Mouse (Mus musculus) E14TG2a.4 (cell line): ENCODE measurements around the gene Klhdc3.

Experiments used
- H3K27me3 ChIP-seq: 2 replicates; pipeline ENCODE4 v1.6.1; 2014; ENCODE audit warnings: low read length, control low read depth; ENCODE audit not compliant: insufficient read depth
- H3K36me3 ChIP-seq: 2 replicates; pipeline ENCODE4 v1.6.1; 2014; ENCODE audit warnings: low read length, control low read depth; ENCODE audit not compliant: insufficient read depth
- H3K4me1 ChIP-seq: replicated peaks from 2 replicates; pipeline ENCODE4 v1.6.1; 2014; ENCODE audit warnings: low read depth, low read length, control low read depth
- H3K4me3 ChIP-seq: replicated peaks from 2 replicates; pipeline ENCODE4 v1.5.1; 2014; ENCODE audit warnings: mild to moderate bottlenecking, low read length
- H3K9me3 ChIP-seq: 2 replicates; pipeline ENCODE4 v1.6.1; 2014; ENCODE audit warnings: low read length, control low read depth
- CTCF ChIP-seq: conservative IDR thresholded peaks from 2 replicates; pipeline ENCODE4 v1.5.1; 2014; ENCODE audit warnings: low read length
- NANOG ChIP-seq: IDR thresholded peaks from 2 replicates; pipeline ENCODE4 v1.6.1; 2014; ENCODE audit warnings: borderline replicate concordance, low read length, mixed read lengths
- POU5F1 ChIP-seq: IDR thresholded peaks from 2 replicates; pipeline ENCODE4 v1.6.1; 2014; ENCODE audit warnings: low read length, borderline replicate concordance

Klhdc3 gene

DNA sequence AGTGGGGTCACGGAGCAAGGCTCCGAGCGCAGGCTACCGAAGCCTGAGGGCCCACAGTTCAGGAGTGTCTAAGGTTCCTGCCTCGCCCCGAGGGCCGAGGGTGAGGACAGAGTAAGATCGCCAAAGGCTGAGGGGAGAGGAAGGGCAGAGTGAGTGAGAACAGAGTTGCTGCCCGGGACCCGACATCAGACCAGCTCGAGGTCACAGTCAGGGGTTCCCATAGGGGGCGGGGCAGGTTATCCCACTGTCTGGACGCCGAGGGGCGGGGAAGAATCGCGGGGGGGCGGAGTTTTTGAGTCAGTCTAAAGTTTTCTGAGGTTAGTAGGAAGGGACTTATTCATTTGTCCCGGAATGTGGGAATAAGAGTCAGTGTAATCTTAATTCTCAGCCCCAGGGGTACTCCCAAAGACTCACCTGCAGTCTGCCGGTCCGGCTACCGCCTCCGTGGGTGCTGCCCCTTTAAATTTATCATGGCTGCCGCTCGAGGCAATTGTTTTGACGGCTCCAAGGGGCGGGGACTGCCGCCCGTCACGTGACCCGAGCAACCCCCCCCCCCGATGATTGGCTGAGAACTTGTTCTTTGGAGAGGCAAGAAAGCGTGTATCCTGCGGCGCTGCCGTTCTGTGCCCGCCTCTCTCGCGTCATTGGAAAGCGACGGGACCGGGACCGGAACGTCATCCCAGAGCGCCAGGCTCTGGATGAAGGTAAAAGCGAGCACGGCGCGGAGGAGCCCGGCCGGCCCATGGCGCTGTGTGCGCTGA, 35.0 kb downstream of the Klhdc3 start, which contains the start of the genes Klc4 and Mrpl2:
Gene Klc4 (minus strand): TSS at position 462 of the 761 bp plus-strand sequence.
Gene Mrpl2 (plus strand): TSS at position 669 of the 761 bp plus-strand sequence.
- TF ChIP-seq CTCF: no peak
- no peak for TF ChIP-seq NANOG
- no peak for TF ChIP-seq POU5F1
- Histone ChIP-seq H3K27me3 (no peaks in the 10 kb centered on the region), H3K36me3 (peaks cover 37% of the 10 kb centered on the region), H3K4me3 (peak within 1 kb of the TSS; percentile 98), H3K4me1 (peaks cover 58% of the 10 kb centered on the region), H3K9me3 (no peaks in the 10 kb centered on the region)

DNA sequence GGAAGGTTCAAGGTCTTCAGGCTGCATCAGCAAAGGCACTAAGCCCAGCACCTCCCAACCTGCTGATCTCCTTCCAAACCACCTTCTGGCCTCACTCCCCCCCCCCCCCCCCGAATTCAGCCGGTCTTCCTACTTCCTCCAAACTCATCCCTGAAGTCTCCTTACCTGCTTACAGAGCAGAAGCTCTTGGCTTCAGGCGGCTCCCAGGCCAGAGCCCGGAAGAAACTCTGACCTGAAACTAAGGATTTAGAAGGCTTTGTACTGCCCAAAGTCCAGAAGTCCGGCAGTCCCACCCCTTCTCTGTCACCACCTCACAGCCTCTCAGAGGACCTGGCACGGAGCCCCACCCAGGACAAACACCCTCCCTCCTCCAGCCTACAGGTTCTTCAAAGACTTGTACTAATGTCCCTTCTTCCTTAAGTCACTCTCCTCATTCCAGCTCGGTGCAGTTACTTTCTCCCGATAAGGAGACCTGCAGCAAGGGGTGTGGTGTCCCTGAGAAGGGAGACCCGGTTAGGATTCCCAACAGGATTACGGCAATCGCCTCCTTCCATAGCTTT, 35.7 kb downstream of the Klhdc3 start:
- H3K27me3 ChIP-seq: no peaks in the 10 kb centered on the region
- peak overlapping the region; percentile 98 for H3K4me3 ChIP-seq
- peaks cover 59% of the 10 kb centered on the region for H3K4me1 ChIP-seq
- TF ChIP-seq CTCF: no peak
- no peak for TF ChIP-seq POU5F1
- TF ChIP-seq NANOG: no peak
- no peaks in the 10 kb centered on the region for H3K9me3 ChIP-seq
- peaks cover 44% of the 10 kb centered on the region for H3K36me3 ChIP-seq

DNA sequence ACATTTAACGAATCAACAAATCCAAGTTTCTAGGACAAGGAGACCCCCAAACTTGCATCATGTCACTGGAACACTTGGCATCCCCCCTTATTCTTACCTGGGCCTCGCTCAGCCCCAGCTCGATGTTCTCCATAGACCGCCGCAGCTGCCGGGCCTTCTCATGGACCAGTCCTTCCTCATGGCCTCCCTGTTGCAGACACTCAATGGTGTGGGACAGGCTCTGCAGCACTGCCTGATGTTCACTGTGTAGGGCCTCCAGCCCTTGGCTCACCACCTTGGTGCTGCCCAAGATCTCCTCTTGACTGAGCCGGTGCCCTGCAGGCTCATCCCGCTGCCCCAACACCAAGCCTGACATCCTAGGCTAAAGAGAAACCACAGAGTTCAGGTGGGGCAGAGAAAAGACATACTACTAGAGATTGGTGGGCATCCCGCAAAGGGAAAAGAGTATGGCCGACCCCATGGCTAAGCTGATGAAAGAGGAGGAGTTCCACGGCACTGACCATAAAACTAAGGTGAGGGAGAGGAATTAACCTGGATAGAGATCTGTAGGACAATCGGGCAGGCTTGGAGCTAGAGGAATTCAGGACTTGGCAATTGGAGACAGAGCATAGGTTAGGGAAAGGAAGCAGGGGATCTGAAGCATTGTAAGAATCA, 36.4 kb downstream of the Klhdc3 start:
- peaks cover 42% of the 10 kb centered on the region for H3K36me3 ChIP-seq
- H3K27me3 ChIP-seq: no peaks in the 10 kb centered on the region
- peaks cover 59% of the 10 kb centered on the region for H3K4me1 ChIP-seq
- peak overlapping the region; percentile 98 for H3K4me3 ChIP-seq
- no peaks in the 10 kb centered on the region for H3K9me3 ChIP-seq
- TF ChIP-seq NANOG (no peak), CTCF (no peak), POU5F1 (no peak)

DNA sequence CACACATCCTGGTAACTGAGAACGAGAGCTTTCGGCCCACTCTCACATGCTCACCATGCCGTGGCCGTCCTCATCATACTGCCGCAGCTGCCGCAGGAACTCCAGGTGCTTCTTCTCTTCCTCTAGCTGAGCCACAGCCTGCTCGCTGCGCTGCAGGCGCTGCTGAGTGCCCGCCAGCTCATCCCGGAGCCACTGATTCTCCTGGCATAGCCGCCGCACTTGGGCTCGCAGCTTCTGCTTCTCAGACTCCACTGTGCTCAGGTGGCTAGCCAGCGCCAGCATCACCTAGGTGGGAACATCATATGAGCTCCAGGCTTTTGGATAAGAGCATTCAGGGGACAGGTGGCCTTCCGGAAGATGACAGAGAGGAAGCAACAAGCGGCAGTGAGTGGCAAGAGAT, 38.7 kb downstream of the Klhdc3 start:
- Histone ChIP-seq H3K27me3 (no peaks in the 10 kb centered on the region), H3K9me3 (no peaks in the 10 kb centered on the region), H3K36me3 (peaks cover 29% of the 10 kb centered on the region), H3K4me1 (peaks cover 48% of the 10 kb centered on the region), H3K4me3 (peak overlapping the region; percentile 65)
- TF ChIP-seq CTCF (no peak), NANOG (no peak), POU5F1 (no peak)

DNA sequence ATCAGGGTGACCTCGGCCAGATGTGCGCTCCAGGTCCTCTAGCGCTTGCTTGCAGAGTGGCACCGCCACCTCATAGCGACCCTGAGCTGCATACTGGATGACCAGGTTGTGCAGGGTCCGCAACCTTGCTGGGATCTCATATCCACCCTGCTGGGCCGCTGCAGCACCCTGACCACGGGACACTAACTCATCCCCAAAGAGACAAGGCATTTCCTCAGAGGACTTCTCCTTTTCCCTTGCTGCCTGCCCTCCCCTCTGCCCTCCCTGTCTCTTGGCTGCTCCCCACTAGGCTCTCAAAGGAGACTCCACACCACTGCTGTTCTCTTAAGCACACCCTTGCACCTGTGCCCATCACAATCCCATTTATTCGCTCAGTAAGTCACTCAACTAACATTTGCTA, 40.8 kb downstream of the Klhdc3 start:
- Histone ChIP-seq H3K27me3 (no peaks in the 10 kb centered on the region), H3K4me1 (peaks cover 56% of the 10 kb centered on the region), H3K9me3 (no peaks in the 10 kb centered on the region), H3K4me3 (peak overlapping the region; percentile 53; the same call in 1 of the 2 replicates), H3K36me3 (peaks cover 45% of the 10 kb centered on the region)
- TF ChIP-seq CTCF: no peak
- no peak for TF ChIP-seq POU5F1
- TF ChIP-seq NANOG: no peak

DNA sequence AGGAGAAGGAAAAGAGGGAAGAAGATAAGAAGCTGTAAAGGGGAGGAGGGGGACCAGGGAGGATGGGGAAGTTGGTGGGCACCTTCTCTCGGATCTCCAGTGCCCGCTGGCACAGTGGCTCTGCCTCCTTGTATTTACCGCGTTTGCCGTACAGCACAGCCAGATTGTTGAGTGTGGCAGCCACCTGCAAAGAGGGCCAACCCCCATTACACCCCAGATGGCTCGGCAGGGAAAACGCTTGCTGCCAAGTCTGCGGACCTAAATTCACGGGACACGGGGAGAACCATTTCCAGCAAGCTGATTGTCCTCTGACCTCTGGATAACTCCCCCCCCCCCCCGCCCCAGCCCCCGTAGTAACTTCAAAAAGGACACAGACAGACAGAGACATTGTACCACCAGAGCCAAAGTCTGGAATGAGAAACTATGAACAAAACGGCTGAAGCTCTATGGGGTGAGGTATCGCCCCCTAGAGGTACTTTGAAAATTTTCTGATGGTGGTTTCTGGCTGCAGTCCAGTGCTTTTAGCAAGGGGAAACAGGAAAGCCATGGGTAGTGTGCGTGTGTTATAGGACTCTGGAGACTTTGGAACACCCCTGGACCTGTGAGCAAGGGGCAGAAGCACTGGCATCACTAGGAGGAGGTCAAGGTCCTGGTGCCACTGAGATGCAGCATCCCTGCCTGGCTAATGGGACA, 43.7 kb downstream of the Klhdc3 start:
- Histone ChIP-seq H3K4me3 (no peak overlapping the region), H3K36me3 (peaks cover 59% of the 10 kb centered on the region), H3K27me3 (no peaks in the 10 kb centered on the region), H3K4me1 (peaks cover 61% of the 10 kb centered on the region), H3K9me3 (no peaks in the 10 kb centered on the region)
- TF ChIP-seq POU5F1: no peak
- TF ChIP-seq CTCF: peak; percentile 60
- no peak for TF ChIP-seq NANOG

DNA sequence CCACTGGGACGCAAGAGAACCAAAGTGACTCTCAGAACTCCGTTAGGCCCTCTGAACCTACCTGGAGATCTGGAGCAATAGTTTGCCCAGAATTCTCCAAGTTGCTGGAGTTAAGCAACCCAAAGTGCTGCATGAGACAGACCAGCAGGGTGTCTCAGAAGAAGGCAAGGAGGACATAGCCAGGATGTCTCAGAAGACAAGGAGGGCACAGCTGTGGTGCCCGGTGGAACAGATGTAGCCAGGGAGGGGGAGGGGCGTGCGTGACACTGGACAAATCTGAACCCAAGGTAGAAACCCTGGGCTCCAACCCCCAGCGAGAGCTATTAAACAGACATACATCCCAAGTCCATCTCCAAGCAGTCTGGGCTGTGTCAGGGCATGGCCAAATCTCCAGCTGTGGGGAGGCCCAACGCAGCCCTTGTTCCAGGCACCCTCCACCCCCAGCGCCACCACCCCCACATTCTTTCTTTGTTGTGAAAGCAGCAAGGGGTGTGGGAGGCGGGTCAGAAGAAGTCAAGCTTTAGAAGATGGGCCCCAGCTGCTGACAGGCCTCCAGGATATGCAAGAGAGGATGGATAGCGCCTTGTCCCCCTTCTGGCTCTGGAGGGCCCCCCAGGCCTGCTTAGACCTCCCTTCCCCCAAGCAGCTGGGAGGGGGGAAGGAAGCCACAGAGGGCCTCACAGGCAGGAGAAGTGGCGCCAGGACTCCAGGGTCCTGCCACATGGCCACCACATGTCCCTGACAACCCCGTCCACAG, 50.9 kb downstream of the Klhdc3 start:
- peaks cover 25% of the 10 kb centered on the region for H3K36me3 ChIP-seq
- H3K4me3 ChIP-seq: peak overlapping the region; percentile 97
- TF ChIP-seq POU5F1 (no peak), CTCF (no peak), NANOG (no peak)
- no peaks in the 10 kb centered on the region for H3K9me3 ChIP-seq
- peaks cover 80% of the 10 kb centered on the region for H3K4me1 ChIP-seq
- H3K27me3 ChIP-seq: peaks cover 8% of the 10 kb centered on the region
